In the genomic region with DNA sequence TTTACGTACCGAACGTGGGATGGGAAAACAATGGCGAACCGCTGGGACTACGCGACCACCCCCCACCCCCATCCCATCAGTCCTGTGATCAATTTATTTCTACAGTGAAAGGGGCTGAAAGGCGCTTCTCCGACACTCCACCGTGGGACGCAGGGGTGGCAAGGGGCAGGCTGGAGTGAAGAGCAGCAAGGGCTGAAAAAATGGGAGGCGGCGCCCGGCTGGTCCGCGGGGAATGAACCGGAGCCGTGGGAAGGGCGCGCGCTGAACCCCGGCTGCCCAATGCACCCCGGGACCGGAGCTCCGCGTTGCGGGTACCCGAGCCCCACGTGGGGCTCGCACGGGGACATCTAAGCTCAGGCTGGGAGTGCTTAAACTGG, we compare ENCODE assay signal across 8 mouse cellular contexts. TPM values are rescaled to one million over a fixed set of nuclear protein-coding genes. Genes with fewer than 3 reads are reported as not detected.
DNase-seq lines count a peak whose midpoint lies in the region; ATAC-seq and TF ChIP-seq lines count a peak whose summit lies in the region.

No protein-coding gene starts in this region.

- H3K4me2 ChIP-seq in kidney, embryonic 15.5 days, result peak overlapping the region; percentile 94
- H3K4me2 ChIP-seq in embryonic facial prominence, embryonic 15.5 days (replicated peaks), result peak overlapping the region; percentile 99
- peak overlapping the region; percentile 79 for H3K4me2 ChIP-seq in intestine, postnatal 0 days (replicated peaks; ENCODE audit: low read depth)
- H3K4me2 ChIP-seq in myocyte (ENCODE audit: low read depth), result peak overlapping the region; percentile 56

- 1% methylated on average over 31 of the region's 31 CpGs for WGBS in kidney, embryonic 15.5 days
- under 1% methylated on average over 31 of the region's 31 CpGs for WGBS in embryonic facial prominence, embryonic 15.5 days
- WGBS in intestine, postnatal 0 days, result under 1% methylated on average over 31 of the region's 31 CpGs

- peaks cover 48% of the 10 kb centered on the region for H3K4me1 ChIP-seq in kidney, embryonic 15.5 days
- H3K4me1 ChIP-seq in embryonic facial prominence, embryonic 15.5 days, result peaks cover 20% of the 10 kb centered on the region
- peaks cover 15% of the 10 kb centered on the region for H3K4me1 ChIP-seq in intestine, postnatal 0 days (replicated peaks; ENCODE audit: control insufficient read depth, insufficient read depth, low read length)

- no peaks in the 10 kb centered on the region for H3K27me3 ChIP-seq in kidney, embryonic 15.5 days
- H3K27me3 ChIP-seq in embryonic facial prominence, embryonic 15.5 days, result no peaks in the 10 kb centered on the region
- no peaks in the 10 kb centered on the region for H3K27me3 ChIP-seq in intestine, postnatal 0 days (replicated peaks; ENCODE audit: control insufficient read depth, insufficient read depth, low read length)
- H3K27me3 ChIP-seq in myocyte (ENCODE audit: control insufficient read depth, insufficient read depth, insufficient read length), result peaks cover 69% of the 10 kb centered on the region

- no peak for TF ChIP-seq CTCF in intestine, postnatal 0 days (IDR thresholded peaks at IDR 0.05; ENCODE audit: low read depth)

- H3K9ac ChIP-seq in kidney, embryonic 15.5 days, result peak overlapping the region; percentile 89
- peak overlapping the region; percentile 62 for H3K9ac ChIP-seq in embryonic facial prominence, embryonic 15.5 days
- H3K9ac ChIP-seq in intestine, postnatal 0 days (ENCODE audit: low read depth, low read length), result peak overlapping the region; percentile 90

- H3K9me3 ChIP-seq in kidney, embryonic 15.5 days (replicated peaks), result no peaks in the 10 kb centered on the region
- H3K9me3 ChIP-seq in embryonic facial prominence, embryonic 15.5 days (replicated peaks), result no peaks in the 10 kb centered on the region
- H3K9me3 ChIP-seq in intestine, postnatal 0 days (ENCODE audit: control insufficient read depth), result no peaks in the 10 kb centered on the region

- ATAC-seq in kidney, embryonic 15.5 days (replicated peaks; ENCODE audit: low FRiP score), result no peak
- no peak for ATAC-seq in embryonic facial prominence, embryonic 15.5 days (ENCODE audit: insufficient number of reproducible peaks, low FRiP score, low TSS enrichment, low read depth)
- ATAC-seq in intestine, postnatal 0 days, result 0 out of 2 replicates have a peak, but pooled peaks have one; percentile 5

- H3ac ChIP-seq in myocyte (ENCODE audit: control insufficient read depth, insufficient read length), result peak overlapping the region; percentile 53

- TF ChIP-seq POLR2A in myocyte (IDR thresholded peaks at IDR 0.05; ENCODE audit: insufficient read length, low read depth), result no peak

- peak overlapping the region; percentile 98 for H3K27ac ChIP-seq in kidney, embryonic 15.5 days
- peak overlapping the region; percentile 28; the same call in 1 of the 2 replicates for H3K27ac ChIP-seq in embryonic facial prominence, embryonic 15.5 days (replicated peaks)
- peak overlapping the region; percentile 96 for H3K27ac ChIP-seq in intestine, postnatal 0 days (ENCODE audit: low read depth, low read length)

- H3K36me3 ChIP-seq in kidney, embryonic 15.5 days, result no peaks in the 10 kb centered on the region
- no peaks in the 10 kb centered on the region for H3K36me3 ChIP-seq in embryonic facial prominence, embryonic 15.5 days
- H3K36me3 ChIP-seq in intestine, postnatal 0 days (ENCODE audit: control insufficient read depth, insufficient read depth), result no peaks in the 10 kb centered on the region
- H3K36me3 ChIP-seq in myocyte (ENCODE audit: control insufficient read depth, insufficient read depth), result no peaks in the 10 kb centered on the region

- no peaks in the 10 kb centered on the region for H3K79me2 ChIP-seq in myocyte (ENCODE audit: control insufficient read depth, insufficient read depth)

- DNase-seq in kidney, adult 9 months, result no peak
- DNase-seq in B cell, adult 2 months, result no peak
- no peak for DNase-seq in ovary, postnatal 14 days (ENCODE audit: low spot score)
- DNase-seq in layer of hippocampus, adult 9-11 months, result no peak

- peak overlapping the region; percentile 92 for H3K4me3 ChIP-seq in kidney, embryonic 15.5 days (replicated peaks)
- peak overlapping the region; percentile 70 for H3K4me3 ChIP-seq in embryonic facial prominence, embryonic 15.5 days (replicated peaks)
- H3K4me3 ChIP-seq in intestine, postnatal 0 days (ENCODE audit: low read depth, low read length), result peak overlapping the region; percentile 84
- no peak overlapping the region for H3K4me3 ChIP-seq in myocyte

TF ChIP-seq in myocyte, 11 proteins besides CTCF, POLR2A, EP300 and RAD21:
- TF ChIP-seq MYOG (IDR thresholded peaks at IDR 0.05; ENCODE audit: control insufficient read depth in 1 of 3, insufficient read depth in 1 of 3, insufficient read length in 2 of 3, low read depth in 2 of 3), result no peak

RNA-seq across cellular contexts. Expression of a gene that starts 1.0 kb away (rescaled TPM):
- 15.0 and 16.2 TPM in 2 replicates for polyA plus RNA-seq in kidney, embryonic 15.5 days (2015; fragmentation: Nextera tagmentation; extraction: Ambion mirVana)
- 5.8 and 6.1 TPM in 2 replicates for polyA plus RNA-seq in embryonic facial prominence, embryonic 15.5 days (2015; fragmentation: Nextera tagmentation; extraction: Ambion mirVana)
- polyA plus RNA-seq in intestine, postnatal 0 days (2015; fragmentation: Nextera tagmentation; extraction: Ambion mirVana), result 12.3 and 12.6 TPM in 2 replicates
- polyA plus RNA-seq in myocyte (2012; fragmentation: generic; extraction: Trizol), result 0.80 TPM

RNA-seq across cellular contexts. Expression of a gene that starts 59.8 kb away (rescaled TPM):
- polyA plus RNA-seq in kidney, embryonic 15.5 days (2015; fragmentation: Nextera tagmentation; extraction: Ambion mirVana), result 3.3 and 4.0 TPM in 2 replicates
- polyA plus RNA-seq in embryonic facial prominence, embryonic 15.5 days (2015; fragmentation: Nextera tagmentation; extraction: Ambion mirVana), result 6.2 and 6.5 TPM in 2 replicates
- polyA plus RNA-seq in intestine, postnatal 0 days (2015; fragmentation: Nextera tagmentation; extraction: Ambion mirVana), result 6.0 and 6.2 TPM in 2 replicates
- 0.73 TPM for polyA plus RNA-seq in myocyte (2012; fragmentation: generic; extraction: Trizol)

Comparison
In these comparisons a context has a peak if more than half of its experiments do, and no peak if none do; other contexts are left out.
1. H3K27ac ChIP-seq: peak in every context shown above with its lines; median percentile 98 in kidney, embryonic 15.5 days; 96 in intestine, postnatal 0 days; 28 in embryonic facial prominence, embryonic 15.5 days.